Mouse (Mus musculus): ENCODE results near the gene Tmem107. TPM values are rescaled to one million over a fixed set of nuclear protein-coding genes. Genes with fewer than 3 reads are reported as not detected.
A peak's percentile ranks its signal among the peaks of the same experiment; 100 is the strongest.

Tmem107 gene
- total and polyA plus RNA-seq, 3 experiments = 22.6 to 31.3 (median 30.1) TPM

DNA sequence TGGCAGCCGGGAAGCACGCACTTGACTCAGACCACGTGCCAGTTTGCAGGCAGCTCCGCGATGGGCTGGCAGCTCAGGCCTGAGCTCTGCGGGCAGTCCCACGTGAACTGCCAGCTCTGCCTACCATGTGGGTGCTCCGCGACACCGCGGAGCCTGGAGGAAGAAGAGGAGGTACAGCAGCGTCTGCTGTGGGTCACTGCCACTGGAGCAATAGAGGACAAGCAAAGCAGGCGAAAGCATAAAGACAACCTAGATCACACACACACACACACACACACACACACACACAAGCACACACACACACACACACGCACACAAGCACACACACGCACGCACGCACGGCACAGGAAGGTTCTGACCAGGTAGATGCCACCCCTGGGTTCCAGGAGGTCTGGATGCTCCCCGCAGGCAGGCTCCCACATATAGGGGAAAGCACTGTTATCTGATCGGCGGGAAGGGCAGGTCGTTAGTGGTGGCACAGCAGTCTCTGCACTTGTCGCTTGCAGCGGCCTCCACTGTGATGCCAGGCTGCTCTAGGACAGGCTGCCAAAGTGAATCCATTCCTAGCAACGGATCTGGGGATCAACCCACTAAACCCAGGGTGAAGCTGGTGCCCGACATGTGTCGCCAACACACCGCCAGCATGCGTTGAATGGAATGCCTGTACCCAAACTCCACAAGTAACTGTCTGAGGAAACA, 4.3 kb upstream of the Tmem107 start:
- Histone ChIP-seq H3K36me3 (replicated peaks in 1 of 2; ENCODE audit: control insufficient read depth in 1 of 2, insufficient read depth in 1 of 2, low read length in 1 of 2) (no peaks in the 10 kb centered on the region), H3K4me3 (replicated peaks in 1 of 3; ENCODE audit: low read depth in 2 of 3, low read length in 2 of 3, poor library complexity in 1 of 3) (no peak overlapping the region), H3K27ac (ENCODE audit: insufficient read depth, low read depth) (no peak overlapping the region; the same call in 1 of the 2 replicates), H3K79me2 (replicated peaks; ENCODE audit: control insufficient read depth, extremely low read depth, insufficient read depth, poor library complexity, severe bottlenecking) (no peaks in the 10 kb centered on the region), H3K9me3 (replicated peaks; ENCODE audit: low read length) (no peaks in the 10 kb centered on the region), H3K4me1 (ENCODE audit: control insufficient read depth in 1 of 2, insufficient read depth in 2 of 2) (peaks cover 7 to 28% of the 10 kb centered on the region in 2 experiments), H3K4me2 (ENCODE audit: insufficient read depth, low read depth, poor library complexity, severe bottlenecking) (no peak overlapping the region), H3K27me3 (replicated peaks) (peaks cover 3% of the 10 kb centered on the region), H3K9ac (ENCODE audit: insufficient read depth, low read depth) (no peak overlapping the region)
- in situ Hi-C loops (cut with MboI; ENCODE audit: low pct_ligation_motif_present, low pct_unique_long_range_greater_than_20kb, low sequenced_read_pairs) (no loop called here), dilution Hi-C loops (cut with MboI; ENCODE audit: extremely low pct_ligation_motif_present, extremely low pct_unique_long_range_greater_than_20kb, low sequenced_read_pairs) (no loop called here)
- no peak for TF ChIP-seq JUN (IDR thresholded peaks at IDR 0.05; ENCODE audit: insufficient read depth, low read depth, low read length)
- no peak for TF ChIP-seq MYC (IDR thresholded peaks at IDR 0.05; ENCODE audit: low read depth, low read length)
- no peak for DNase-seq (ENCODE audit: extremely low read depth)

DNA sequence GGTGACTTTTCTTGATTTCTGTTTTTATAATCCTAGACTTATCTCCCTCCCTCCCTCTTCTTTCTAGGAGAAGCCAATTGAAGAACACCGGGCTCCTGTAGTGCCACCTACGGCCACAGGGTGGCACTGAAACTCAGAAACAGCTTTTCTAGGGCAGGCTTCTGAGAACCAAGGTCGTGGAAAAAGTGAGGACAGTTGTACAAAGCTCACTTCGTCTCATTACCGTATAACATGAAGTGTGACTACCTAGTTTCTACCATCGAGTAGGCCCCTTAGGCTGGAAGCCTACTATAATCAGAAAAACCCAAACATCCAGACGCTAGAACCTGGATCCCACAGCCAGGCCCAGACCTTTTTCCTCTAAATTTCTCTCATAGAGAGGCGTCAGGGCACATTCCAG, 3.6 kb upstream of the Tmem107 start:
- peak overlapping the region; percentile 42; the same call in 1 of the 2 replicates for H3K4me2 ChIP-seq (ENCODE audit: insufficient read depth, low read depth, poor library complexity, severe bottlenecking)
- H3K36me3 ChIP-seq (replicated peaks in 1 of 2; ENCODE audit: control insufficient read depth in 1 of 2, insufficient read depth in 1 of 2, low read length in 1 of 2) = no peaks in the 10 kb centered on the region
- H3K79me2 ChIP-seq (replicated peaks; ENCODE audit: control insufficient read depth, extremely low read depth, insufficient read depth, poor library complexity, severe bottlenecking) = no peaks in the 10 kb centered on the region
- no peaks in the 10 kb centered on the region for H3K9me3 ChIP-seq (replicated peaks; ENCODE audit: low read length)
- peak; percentile 93 for DNase-seq (ENCODE audit: extremely low read depth)
- H3K27me3 ChIP-seq (replicated peaks) = peaks cover 3% of the 10 kb centered on the region
- 0 out of 2 replicates have a peak overlapping the region, but pooled peaks have one; percentile 27 for H3K9ac ChIP-seq (ENCODE audit: insufficient read depth, low read depth)
- dilution Hi-C loops (cut with MboI; ENCODE audit: extremely low pct_ligation_motif_present, extremely low pct_unique_long_range_greater_than_20kb, low sequenced_read_pairs) (no loop called here), in situ Hi-C loops (cut with MboI; ENCODE audit: low pct_ligation_motif_present, low pct_unique_long_range_greater_than_20kb, low sequenced_read_pairs) (no loop called here)
- H3K27ac ChIP-seq (ENCODE audit: insufficient read depth, low read depth) = no peak overlapping the region
- H3K4me3 ChIP-seq (replicated peaks in 1 of 3; ENCODE audit: low read depth in 2 of 3, low read length in 2 of 3, poor library complexity in 1 of 3) = no peak overlapping the region
- peaks cover 7 to 29% of the 10 kb centered on the region in 2 experiments for H3K4me1 ChIP-seq (ENCODE audit: control insufficient read depth in 1 of 2, insufficient read depth in 2 of 2)
- TF ChIP-seq BHLHE40 (IDR thresholded peaks at IDR 0.05; ENCODE audit: low read depth, low read length) (peak; percentile 65), ZKSCAN1 (IDR thresholded peaks at IDR 0.05; ENCODE audit: borderline replicate concordance, low read depth, low read length) (no peak), CHD1 (IDR thresholded peaks at IDR 0.05; ENCODE audit: low read depth, low read length) (0 out of 2 replicates have a peak, but pooled peaks have one; percentile 48), NELFE (IDR thresholded peaks at IDR 0.05; ENCODE audit: low read depth, low read length) (peak; percentile 53; the same call in 1 of the 2 replicates), E2F4 (IDR thresholded peaks at IDR 0.05; ENCODE audit: insufficient replicate concordance, low read depth, low read length) (no peak; the same call in 1 of the 2 replicates), RCOR1 (conservative IDR thresholded peaks at IDR 0.05; ENCODE audit: low read depth, low read length) (0 out of 2 replicates have a peak, but pooled peaks have one; percentile 31), KAT2A (IDR thresholded peaks at IDR 0.05; ENCODE audit: insufficient replicate concordance, low read length) (no peak), ZC3H11A (IDR thresholded peaks at IDR 0.05; ENCODE audit: low read depth, low read length) (peak; percentile 86), IRF4 (IDR thresholded peaks at IDR 0.05; ENCODE audit: low read depth, low read length) (peak; percentile 84), MEF2A (IDR thresholded peaks at IDR 0.05; ENCODE audit: borderline replicate concordance, low read depth, low read length) (peak; percentile 65; the same call in 1 of the 2 replicates), SIN3A (IDR thresholded peaks at IDR 0.05; ENCODE audit: low read length) (peak; percentile 91), GABPA (IDR thresholded peaks at IDR 0.05; ENCODE audit: insufficient replicate concordance, low read depth, low read length) (no peak), NRF1 (IDR thresholded peaks at IDR 0.05; ENCODE audit: low read depth, low read length) (0 out of 2 replicates have a peak, but pooled peaks have one; percentile 25), SMC3 (IDR thresholded peaks at IDR 0.05; ENCODE audit: low read depth, low read length) (peak; percentile 98), ZNF384 (IDR thresholded peaks at IDR 0.05; ENCODE audit: low read depth, low read length) (peak; percentile 45), POLR2AphosphoS2 (IDR thresholded peaks at IDR 0.05; ENCODE audit: low read depth, low read length) (no peak), MYC (IDR thresholded peaks at IDR 0.05; ENCODE audit: low read depth, low read length) (peak; percentile 71), EP300 (IDR thresholded peaks at IDR 0.05; ENCODE audit: low read length) (peak; percentile 49), JUN (IDR thresholded peaks at IDR 0.05; ENCODE audit: insufficient read depth, low read depth, low read length) (peak; percentile 71; the same call in 1 of the 2 replicates), POLR2A (IDR thresholded peaks at IDR 0.05; ENCODE audit: low read depth, low read length) (peak; percentile 44; the same call in 1 of the 2 replicates), UBTF (IDR thresholded peaks at IDR 0.05; ENCODE audit: low read depth, low read length) (peak; percentile 84), JUND (conservative IDR thresholded peaks at IDR 0.05; ENCODE audit: low read depth, low read length) (peak; percentile 71), MAZ (IDR thresholded peaks at IDR 0.05; ENCODE audit: low read depth, low read length) (peak; percentile 62; the same call in 1 of the 2 replicates), TCF12 (IDR thresholded peaks at IDR 0.05; ENCODE audit: low read depth, low read length) (peak; percentile 42; the same call in 1 of the 2 replicates), TBP (conservative IDR thresholded peaks at IDR 0.05; ENCODE audit: low read depth, low read length) (peak; percentile 92), USF2 (conservative IDR thresholded peaks at IDR 0.05; ENCODE audit: low read depth, low read length) (no peak), USF1 (IDR thresholded peaks at IDR 0.05; ENCODE audit: low read depth, low read length) (no peak), MXI1 (IDR thresholded peaks at IDR 0.05; ENCODE audit: low read depth, low read length) (peak; percentile 98), ELF1 (IDR thresholded peaks at IDR 0.05; ENCODE audit: low read depth, low read length) (no peak; the same call in 1 of the 2 replicates), MAX (IDR thresholded peaks at IDR 0.05; ENCODE audit: low read length) (peak; percentile 64), CTCF (conservative IDR thresholded peaks at IDR 0.05 in 1 of 2, IDR thresholded peaks at IDR 0.05 in 1 of 2; ENCODE audit: low read depth in 2 of 2, low read length in 2 of 2) (peak; percentile 96 to 99)
